Mouse (Mus musculus) liver, embryonic 13.5 days (tissue): ENCODE data around the gene Gm11564. TPM values are rescaled to one million over a fixed set of nuclear protein-coding genes. Genes with fewer than 3 reads are reported as not detected.
"Not testable (repeated sequence)": the region's sequence is repeated elsewhere in the genome, so short reads cannot be mapped to it uniquely, and the experiment has no call there.

Experiments
- ATAC-seq: fragments of 200-750 bp; cut with Nextera tagmentation; 2 replicates; pipeline ENCODE4 v1.8.0; 2017; ENCODE audit warnings: low read depth, mild to moderate bottlenecking, moderate number of reproducible peaks, moderate library complexity
- DNase-seq: peaks from one replicate; pipeline ENCODE4 v3.0.0; 2022
- H3K27ac ChIP-seq: fragments of 300-500 bp; sonication (generic); 2 replicates; pipeline ENCODE4 v1.5.1; 2015; ENCODE audit warnings: moderate library complexity, mild to moderate bottlenecking, inconsistent platforms
- H3K27me3 ChIP-seq: fragments of 300-500 bp; sonication (generic); 2 replicates; pipeline ENCODE4 v1.6.1; 2015; ENCODE audit warnings: mild to moderate bottlenecking, inconsistent platforms
- H3K36me3 ChIP-seq: fragments of 300-500 bp; sonication (generic); 2 replicates; pipeline ENCODE4 v1.6.1; 2015; ENCODE audit warnings: mild to moderate bottlenecking, inconsistent platforms
- H3K4me1 ChIP-seq: fragments of 300-500 bp; sonication (generic); replicated peaks from 2 replicates; pipeline ENCODE4 v1.6.1; 2015; ENCODE audit warnings: inconsistent platforms
- H3K4me2 ChIP-seq: fragments of 300-500 bp; sonication (generic); 2 replicates; pipeline ENCODE4 v1.6.1; 2015; ENCODE audit warnings: inconsistent platforms, mild to moderate bottlenecking, moderate library complexity
- H3K4me3 ChIP-seq: fragments of 300-500 bp; sonication (generic); replicated peaks from 2 replicates; pipeline ENCODE4 v1.5.1; 2015; ENCODE audit warnings: mild to moderate bottlenecking, inconsistent platforms
- H3K9ac ChIP-seq: fragments of 300-500 bp; sonication (generic); 2 replicates; pipeline ENCODE4 v1.6.1; 2015; ENCODE audit warnings: mild to moderate bottlenecking, inconsistent platforms
- H3K9me3 ChIP-seq: fragments of 300-500 bp; sonication (generic); replicated peaks from 2 replicates; pipeline ENCODE4 v1.6.1; 2016; ENCODE audit warnings: inconsistent platforms
- WGBS: fragments of 180-500 bp; shearing (Covaris S2); methylation state at CpG from one replicate; pipeline ENCODE4 v1.1.7; 2015; ENCODE audit not compliant: insufficient replicate concordance; 5-methylcytosine and 5-hydroxymethylcytosine counted together
- polyA plus RNA-seq: library from polyadenylated mRNA; unstranded; fragments of >200 nt; fragmentation: Nextera tagmentation; extraction: Ambion mirVana; gene quantifications from 2 replicates; pipeline ENCODE4 v1.2.1, GENCODE M21; 2015

Gm11564 gene
- polyA plus RNA-seq, result not detected in 2 replicates

GRCm38 (mm10) chr11:99815566-99815965, at the start of gene Gm11564:
Gene Gm11564 (minus strand): TSS chr11:99815666.
- DNase-seq, H3K4me2 ChIP-seq, H3K27ac ChIP-seq, H3K27me3 ChIP-seq, H3K36me3 ChIP-seq, ATAC-seq, H3K9me3 ChIP-seq, H3K9ac ChIP-seq, H3K4me3 ChIP-seq, H3K4me1 ChIP-seq: not testable (repeated sequence)
- WGBS, result 59% methylated on average over 2 of the region's 2 CpGs

DNA sequence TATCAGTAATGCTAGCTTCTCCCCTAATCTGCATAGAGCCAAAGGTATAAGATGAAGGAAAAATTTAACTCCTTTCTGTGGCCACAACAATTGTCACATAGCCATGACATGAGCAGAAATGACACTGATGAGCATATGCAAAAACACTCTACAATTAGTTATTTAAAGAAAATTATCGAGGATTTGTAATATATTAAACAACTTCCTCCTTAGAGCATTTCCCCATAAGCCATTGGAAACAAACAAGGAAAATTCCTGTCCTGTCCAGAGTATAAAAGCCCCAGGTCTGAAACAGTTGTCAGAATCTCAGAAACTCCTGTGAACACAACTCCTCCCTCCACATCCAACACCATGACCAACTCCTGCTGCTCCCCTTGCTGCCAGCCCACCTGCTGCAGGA, 48.7 kb upstream of the Gm11564 start, which contains the start of gene Gm11559:
Gm11559 (plus strand) TSS at position 301 of the 400 bp plus-strand sequence.
- DNase-seq, H3K4me1 ChIP-seq, H3K36me3 ChIP-seq, H3K27ac ChIP-seq, H3K4me2 ChIP-seq, H3K9me3 ChIP-seq, ATAC-seq, H3K27me3 ChIP-seq, H3K9ac ChIP-seq, H3K4me3 ChIP-seq: not testable (repeated sequence)
- whole genome bisulfite sequencing, result 29% methylated on average over 1 of the region's 1 CpGs

DNA sequence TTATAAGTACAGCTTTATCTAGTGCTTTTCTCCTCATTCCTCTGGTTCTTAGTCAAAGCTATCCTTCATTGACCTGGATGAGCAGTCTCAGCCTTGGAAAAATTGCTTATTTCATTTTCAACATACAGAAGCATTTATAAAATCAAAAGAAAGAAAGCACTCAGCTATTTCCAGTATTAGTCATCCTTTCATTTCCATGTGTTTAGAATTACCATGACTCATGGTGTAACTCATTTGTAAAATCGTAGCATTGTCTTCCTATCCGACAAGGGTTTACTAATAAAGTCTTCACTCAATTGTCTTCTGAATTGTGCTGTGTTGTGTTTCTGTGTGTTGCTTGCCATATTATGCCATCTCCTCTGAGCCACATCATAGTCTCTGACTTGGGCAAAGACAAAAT, 43.3 kb upstream of the Gm11564 start:
- DNase-seq (no peak), ATAC-seq (no peak)
- Histone ChIP-seq H3K36me3 (no peaks in the 10 kb centered on the region), H3K4me3 (no peak overlapping the region), H3K9me3 (no peaks in the 10 kb centered on the region), H3K4me2 (no peak overlapping the region), H3K27ac (no peak overlapping the region), H3K4me1 (no peaks in the 10 kb centered on the region), H3K27me3 (no peaks in the 10 kb centered on the region), H3K9ac (no peak overlapping the region)
- 48% methylated on average over 2 of the region's 2 CpGs for WGBS

DNA sequence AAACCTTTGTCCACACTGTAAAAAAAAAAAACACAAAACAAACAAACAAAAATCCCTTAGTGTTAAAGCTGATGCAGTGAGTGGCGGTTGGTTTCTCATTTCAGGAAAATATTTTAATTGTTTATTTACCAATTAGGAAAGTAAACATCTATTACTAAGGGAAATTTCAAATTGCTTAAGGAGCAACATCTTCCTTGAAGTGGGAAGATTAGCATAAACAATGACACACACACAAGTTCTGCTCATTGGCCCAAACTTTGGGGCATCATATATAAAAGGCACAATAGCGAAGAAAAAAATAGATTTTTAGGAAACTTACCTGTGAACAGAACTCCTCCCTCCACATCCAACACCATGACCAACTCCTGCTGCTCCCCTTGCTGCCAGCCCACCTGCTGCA, 42.2 kb upstream of the Gm11564 start, which contains the start of gene Gm11568:
Gm11568 (plus strand) TSS at position 301 of the 400 bp plus-strand sequence.
- Histone ChIP-seq H3K36me3 (no peaks in the 10 kb centered on the region), H3K4me3 (no peak within 1 kb of the TSS), H3K9ac (no peak within 1 kb of the TSS), H3K27ac (no peak within 1 kb of the TSS), H3K27me3 (no peaks in the 10 kb centered on the region), H3K4me1 (no peaks in the 10 kb centered on the region), H3K9me3 (no peaks in the 10 kb centered on the region), H3K4me2 (no peak within 1 kb of the TSS)
- WGBS, result 55% methylated on average over 2 of the region's 2 CpGs
- no peak for DNase-seq
- ATAC-seq, result no peak

DNA sequence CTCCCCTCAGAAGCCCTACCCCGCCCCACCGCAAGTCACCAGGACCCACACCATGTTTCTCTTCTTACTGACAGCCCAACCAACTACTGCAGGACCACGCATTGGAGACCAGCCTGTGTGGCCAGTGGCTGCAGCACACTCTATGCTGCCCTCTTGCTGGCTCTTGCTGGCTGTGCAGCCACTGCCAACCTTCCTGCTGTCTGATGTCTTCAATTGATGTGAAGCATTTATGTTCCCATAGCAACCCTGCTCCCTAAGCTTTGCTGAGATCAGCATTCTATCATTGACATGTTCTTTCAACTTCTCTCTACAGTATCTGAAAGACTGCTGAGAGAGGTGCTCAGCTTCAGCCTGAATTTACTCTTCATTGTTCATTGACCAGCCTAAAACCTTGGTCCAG, 38.7 kb upstream of the Gm11564 start:
- no peak overlapping the region for H3K4me2 ChIP-seq
- no peak overlapping the region for H3K9ac ChIP-seq
- DNase-seq (no peak), ATAC-seq (no peak)
- H3K4me3 ChIP-seq, result no peak overlapping the region
- H3K36me3 ChIP-seq, result no peaks in the 10 kb centered on the region
- H3K9me3 ChIP-seq, result no peaks in the 10 kb centered on the region
- H3K4me1 ChIP-seq, result no peaks in the 10 kb centered on the region
- no peak overlapping the region for H3K27ac ChIP-seq
- H3K27me3 ChIP-seq, result no peaks in the 10 kb centered on the region
- 51% methylated on average over 3 of the region's 3 CpGs for WGBS

GRCm38 (mm10) chr11:99851508-99851907, 36.0 kb upstream of the Gm11564 start, which contains the start of gene Krtap4-16:
Gene Krtap4-16 (minus strand): TSS chr11:99851608.
- Histone ChIP-seq H3K9ac (no peak within 1 kb of the TSS), H3K9me3 (no peaks in the 10 kb centered on the region), H3K36me3 (no peaks in the 10 kb centered on the region), H3K4me1 (no peaks in the 10 kb centered on the region), H3K27ac (no peak within 1 kb of the TSS), H3K27me3 (no peaks in the 10 kb centered on the region), H3K4me2 (no peak within 1 kb of the TSS), H3K4me3 (no peak within 1 kb of the TSS)
- ATAC-seq (no peak), DNase-seq (no peak)

GRCm38 (mm10) chr11:99846746-99847145, 31.3 kb upstream of the Gm11564 start:
- Histone ChIP-seq H3K9ac (no peak overlapping the region), H3K27me3 (no peaks in the 10 kb centered on the region), H3K36me3 (no peaks in the 10 kb centered on the region), H3K4me1 (no peaks in the 10 kb centered on the region), H3K27ac (no peak overlapping the region), H3K4me2 (no peak overlapping the region), H3K9me3 (no peaks in the 10 kb centered on the region), H3K4me3 (no peak overlapping the region)
- DNase-seq (no peak), ATAC-seq (no peak)
- 57% methylated on average over 2 of the region's 2 CpGs for WGBS

- Histone ChIP-seq H3K36me3 (no peaks in the 10 kb centered on the region), H3K4me2 (no peak overlapping the region), H3K4me3 (no peak overlapping the region), H3K9me3 (0 out of 2 replicates have a peak, but pooled peaks cover 3% of the 10 kb centered on the region), H3K27ac (no peak overlapping the region), H3K9ac (no peak overlapping the region), H3K4me1 (no peaks in the 10 kb centered on the region), H3K27me3 (no peaks in the 10 kb centered on the region)
- WGBS, result 54% methylated on average over 1 of the region's 1 CpGs
- ATAC-seq, result no peak
- no peak for DNase-seq
Measured at GRCm38 (mm10) chr11:99842185-99842584, 26.7 kb upstream of the Gm11564 start.

GRCm38 (mm10) chr11:99837966-99838365, 22.5 kb upstream of the Gm11564 start, which contains the start of gene 2300003K06Rik:
Gene 2300003K06Rik (minus strand): TSS chr11:99838066.
- Histone ChIP-seq H3K27me3 (no peaks in the 10 kb centered on the region), H3K4me2 (no peak within 1 kb of the TSS), H3K36me3 (no peaks in the 10 kb centered on the region), H3K27ac (no peak within 1 kb of the TSS), H3K9ac (no peak within 1 kb of the TSS), H3K4me3 (no peak within 1 kb of the TSS), H3K9me3 (0 out of 2 replicates have a peak, but pooled peaks cover 3% of the 10 kb centered on the region), H3K4me1 (no peaks in the 10 kb centered on the region)
- DNase-seq (no peak), ATAC-seq (no peak)
- WGBS, result 67% methylated on average over 1 of the region's 1 CpGs

GRCm38 (mm10) chr11:99809792-99810191, 5.7 kb downstream of the Gm11564 start, which contains the start of gene Krtap4-13:
Gene Krtap4-13 (minus strand): TSS chr11:99809892.
- not testable (repeated sequence) for ATAC-seq, H3K4me3 ChIP-seq, H3K27me3 ChIP-seq

GRCm38 (mm10) chr11:99804346-99804745, 11.1 kb downstream of the Gm11564 start, which contains the start of gene Gm11554:
Gene Gm11554 (minus strand): TSS chr11:99804446.
- not testable (repeated sequence) for H3K4me2 ChIP-seq, H3K27ac ChIP-seq, H3K9ac ChIP-seq, DNase-seq, H3K9me3 ChIP-seq, H3K4me3 ChIP-seq, H3K27me3 ChIP-seq, H3K4me1 ChIP-seq, H3K36me3 ChIP-seq, ATAC-seq
- WGBS, result no CpG with 5 or more reads among the region's 1 CpGs

More at GRCm38 (mm10) chr11:99809792-99810191, 5.7 kb downstream of the Gm11564 start, which contains the start of gene Krtap4-13:
- not testable (repeated sequence) for DNase-seq, H3K9me3 ChIP-seq, H3K36me3 ChIP-seq, H3K4me2 ChIP-seq, H3K4me1 ChIP-seq, H3K27ac ChIP-seq, H3K9ac ChIP-seq

GRCm38 (mm10) chr11:99798832-99799231, 16.6 kb downstream of the Gm11564 start, which contains the start of gene Gm11569:
Gene Gm11569 (minus strand): TSS chr11:99798932.
- H3K9ac ChIP-seq, ATAC-seq, H3K9me3 ChIP-seq, H3K4me3 ChIP-seq, H3K4me2 ChIP-seq, H3K36me3 ChIP-seq, H3K4me1 ChIP-seq, H3K27ac ChIP-seq, DNase-seq, H3K27me3 ChIP-seq: not testable (repeated sequence)
- no CpG with 5 or more reads among the region's 1 CpGs for WGBS
